In the genomic region with DNA sequence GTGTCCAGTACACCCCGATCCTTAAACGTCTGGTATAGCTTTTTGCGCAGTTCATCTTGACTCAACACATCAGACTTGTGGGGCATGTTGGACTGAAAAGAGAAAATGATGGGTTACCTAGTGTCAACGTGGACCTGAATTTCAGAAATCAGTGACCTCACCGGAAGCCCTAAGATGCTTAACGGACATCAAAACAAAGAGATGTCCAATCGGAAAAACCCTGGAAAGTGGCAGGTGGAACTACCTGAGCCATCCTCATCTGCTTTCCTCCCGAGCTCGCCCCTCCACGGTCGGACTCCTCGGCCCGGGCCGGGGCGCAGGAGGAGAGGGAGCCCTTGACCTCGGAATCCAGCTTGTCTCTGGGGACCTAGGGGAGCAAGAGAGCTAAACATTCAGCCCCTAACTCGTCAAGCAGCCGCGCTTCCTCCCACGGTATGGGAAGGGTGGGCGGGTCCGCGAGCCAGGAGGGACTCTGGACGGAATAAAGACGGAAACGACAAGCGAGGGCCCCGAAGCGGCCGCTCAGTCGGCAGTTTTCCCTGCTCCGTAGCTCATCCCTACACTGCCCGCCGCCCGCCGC, we compare ENCODE assay signal across 8 mouse cellular contexts. TPM values are rescaled to one million over a fixed set of nuclear protein-coding genes. Genes with fewer than 3 reads are reported as not detected.
DNase-seq lines count a peak whose midpoint lies in the region; ATAC-seq and TF ChIP-seq lines count a peak whose summit lies in the region.

TSS of gene Trappc2 (plus strand) at position 539 of the 580 bp plus-strand sequence.

- DNase-seq in frontal cortex, adult 2 months (ENCODE audit: extremely low spot score in 1 of 2, low spot score in 1 of 2), result peak in 1 of 2 experiments; percentile 23
- DNase-seq in frontal cortex, postnatal 25 days (ENCODE audit: low spot score in 2 of 2), result no peak
- peak; percentile 32 to 43 for DNase-seq in cerebellum, postnatal 36 days
- no peak for DNase-seq in yolk sac, embryonic 10.5 days (ENCODE audit: low spot score)

- peak within 1 kb of the TSS; percentile 54 for H3K4me2 ChIP-seq in intestine, embryonic 16.5 days (ENCODE audit: low read depth, low read length)

- TF ChIP-seq CTCF in E14TG2a.4 (conservative IDR thresholded peaks at IDR 0.05; ENCODE audit: low read length), result no peak

- H3K27me3 ChIP-seq in E14TG2a.4 (ENCODE audit: insufficient read depth, low read length), result no peaks in the 10 kb centered on the region
- no peaks in the 10 kb centered on the region; the same call in 1 of the 2 replicates for H3K27me3 ChIP-seq in intestine, embryonic 16.5 days (replicated peaks; ENCODE audit: control insufficient read depth, insufficient read depth, low read length)

- peak within 1 kb of the TSS; percentile 79 for H3K9ac ChIP-seq in intestine, embryonic 16.5 days (ENCODE audit: low read depth, low read length)

- ATAC-seq in granulocyte monocyte progenitor cell, adult 5-6 weeks (replicated peaks; ENCODE audit: poor library complexity, severe bottlenecking), result peak; percentile 36; the same call in 1 of the 2 replicates
- peak; percentile 86 for ATAC-seq in intestine, embryonic 16.5 days
- peak; percentile 26 for ATAC-seq in megakaryocyte-erythroid progenitor cell, adult 5-6 weeks (replicated peaks; ENCODE audit: low FRiP score, low TSS enrichment, poor library complexity, severe bottlenecking)

- H3K4me1 ChIP-seq in E14TG2a.4 (replicated peaks; ENCODE audit: low read depth, low read length), result peaks cover 11% of the 10 kb centered on the region; the same call in 1 of the 2 replicates
- H3K4me1 ChIP-seq in intestine, embryonic 16.5 days (ENCODE audit: control insufficient read depth, insufficient read depth, low read length), result no peaks in the 10 kb centered on the region

- peak within 1 kb of the TSS; percentile 74 for H3K27ac ChIP-seq in intestine, embryonic 16.5 days (ENCODE audit: low read length)

- 8% methylated on average over 35 of the region's 36 CpGs for WGBS in intestine, embryonic 16.5 days

- no peaks in the 10 kb centered on the region for H3K9me3 ChIP-seq in E14TG2a.4 (ENCODE audit: low read length)
- no peaks in the 10 kb centered on the region for H3K9me3 ChIP-seq in intestine, embryonic 16.5 days (ENCODE audit: control insufficient read depth, low read length)

- H3K36me3 ChIP-seq in E14TG2a.4 (ENCODE audit: insufficient read depth, low read length), result peaks cover 29% of the 10 kb centered on the region
- H3K36me3 ChIP-seq in intestine, embryonic 16.5 days (ENCODE audit: control insufficient read depth, insufficient read depth, low read length), result no peaks in the 10 kb centered on the region

- peak within 1 kb of the TSS; percentile 85 for H3K4me3 ChIP-seq in E14TG2a.4 (replicated peaks; ENCODE audit: low read length)
- peak within 1 kb of the TSS; percentile 65 for H3K4me3 ChIP-seq in intestine, embryonic 16.5 days (ENCODE audit: low read length)

RNA-seq across cellular contexts. Expression of gene Trappc2, which starts in this region (rescaled TPM):
- polyA plus RNA-seq in frontal cortex, adult 2 months (2012; rRNA removed), result 45.2 and 49.6 TPM in 2 replicates
- total RNA-seq in granulocyte monocyte progenitor cell, adult 5-6 weeks (2014; fragmentation: Nextera tagmentation), result 11.2 and 18.5 TPM in 2 replicates
- 13.6 and 17.1 TPM in 2 replicates for total RNA-seq in granulocyte monocyte progenitor cell, adult 5-6 weeks (2017)
- 20.5 and 21.2 TPM in 2 replicates for polyA plus RNA-seq in intestine, embryonic 16.5 days (2015; fragmentation: Nextera tagmentation; extraction: Ambion mirVana)
- 3.5 and 6.9 TPM in 2 replicates for total RNA-seq in megakaryocyte-erythroid progenitor cell, adult 5-6 weeks (2014; fragmentation: Nextera tagmentation)
- 6.6 and 7.3 TPM in 2 replicates for total RNA-seq in megakaryocyte-erythroid progenitor cell, adult 5-6 weeks (2017)

Comparison
In these comparisons a context has a peak if more than half of its experiments do, and no peak if none do; other contexts are left out.
1. DNase-seq: peak in cerebellum, postnatal 36 days (2 of 2); none in frontal cortex, postnatal 25 days (0 of 2) and yolk sac, embryonic 10.5 days (single experiment).
2. ATAC-seq: peak in every context shown above with its lines; median percentile 86 in intestine, embryonic 16.5 days; 36 in granulocyte monocyte progenitor cell, adult 5-6 weeks; 26 in megakaryocyte-erythroid progenitor cell, adult 5-6 weeks.